ENCODE assay signal across 25 mouse cellular contexts in the genomic region with DNA sequence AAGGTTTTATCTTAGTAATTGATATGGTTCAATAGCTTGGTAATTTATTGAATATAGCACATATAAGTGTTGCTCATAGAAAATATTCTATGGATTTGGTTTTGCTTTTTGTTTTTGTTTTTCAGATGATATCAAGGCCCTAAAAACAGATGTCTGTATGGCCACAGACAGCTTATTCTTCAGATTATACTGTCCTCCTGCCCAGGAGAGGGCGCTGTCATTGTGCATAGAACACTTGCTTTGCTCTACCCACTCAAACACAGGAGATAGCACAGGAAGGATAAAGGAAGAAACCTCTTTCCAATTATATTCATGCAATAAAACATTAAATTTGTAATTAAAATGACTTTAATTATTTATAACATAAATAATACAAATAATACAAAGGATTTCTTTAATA.
DNase-seq lines count a peak whose midpoint lies in the region; ATAC-seq and TF ChIP-seq lines count a peak whose summit lies in the region.
"Had no signal": no experiment of that assay in that cellular context is flagged by ENCODE, and none has a peak within 500 bp of the region (broad histone marks: within the 10 kb centered on the region; RNA-seq: fewer than 3 reads in every experiment).

No protein-coding gene starts in this region.

- POLR2A ChIA-PET in Patski (lab: Charles Lee), result no interaction called here

- H3K4me2 ChIP-seq in hindbrain, postnatal 0 days (ENCODE audit: low read depth, low read length), result no peak overlapping the region
- no peak overlapping the region for H3K4me2 ChIP-seq in hindbrain, embryonic 12.5 days (replicated peaks)
- H3K4me2 ChIP-seq in lung, postnatal 0 days (replicated peaks; ENCODE audit: low read depth, low read length), result no peak overlapping the region
- H3K4me2 ChIP-seq in CH12.LX (ENCODE audit: insufficient read depth, low read depth, poor library complexity, severe bottlenecking), result no peak overlapping the region
- H3K4me2 ChIP-seq: embryonic facial prominence, embryonic 15.5 days; heart, embryonic 12.5 days; hindbrain, embryonic 14.5 days; intestine, embryonic 15.5 days; limb, embryonic 13.5 days; liver, embryonic 13.5 days; lung, embryonic 14.5 days; midbrain, embryonic 12.5 days; stomach, embryonic 15.5 days had no signal

- H3K36me3 ChIP-seq in hindbrain, postnatal 0 days (ENCODE audit: insufficient read depth, low read length), result no peaks in the 10 kb centered on the region
- H3K36me3 ChIP-seq in hindbrain, embryonic 12.5 days, result no peaks in the 10 kb centered on the region
- H3K36me3 ChIP-seq in lung, postnatal 0 days (ENCODE audit: insufficient read depth, low read length), result no peaks in the 10 kb centered on the region
- no peaks in the 10 kb centered on the region for H3K36me3 ChIP-seq in CH12.LX (replicated peaks in 1 of 2; ENCODE audit: control insufficient read depth in 1 of 2, insufficient read depth in 1 of 2, low read length in 1 of 2)
- H3K36me3 ChIP-seq: embryonic facial prominence, embryonic 15.5 days; G1E; heart, embryonic 12.5 days; intestine, embryonic 15.5 days; limb, embryonic 13.5 days; liver, embryonic 13.5 days; midbrain, embryonic 12.5 days; stomach, embryonic 15.5 days had no signal

- TF ChIP-seq POLR2A in CH12.LX (IDR thresholded peaks at IDR 0.05; ENCODE audit: low read depth, low read length), result no peak

- H3K4me3 ChIP-seq in hindbrain, postnatal 0 days (ENCODE audit: low read length), result no peak overlapping the region
- H3K4me3 ChIP-seq in hindbrain, embryonic 12.5 days, result no peak overlapping the region
- no peak overlapping the region for H3K4me3 ChIP-seq in lung, postnatal 0 days (ENCODE audit: low read depth, low read length)
- H3K4me3 ChIP-seq in CH12.LX (replicated peaks in 1 of 3; ENCODE audit: low read depth in 2 of 3, low read length in 2 of 3, poor library complexity in 1 of 3), result no peak overlapping the region
- H3K4me3 ChIP-seq: embryonic facial prominence, embryonic 15.5 days; gastrocnemius, adult 2 months; heart, embryonic 12.5 days; intestine, embryonic 15.5 days; limb, embryonic 13.5 days; liver, embryonic 13.5 days; midbrain, embryonic 12.5 days; stomach, embryonic 15.5 days had no signal

- in situ Hi-C loops in CH12.LX (cut with MboI; ENCODE audit: low pct_ligation_motif_present, low pct_unique_long_range_greater_than_20kb, low sequenced_read_pairs) (no loop called here), Patski (cut with MboI; ENCODE audit: low pct_unique_long_range_greater_than_20kb) (no loop called here)

- TF ChIP-seq EP300 in lung, postnatal 0 days (IDR thresholded peaks at IDR 0.05), result no peak
- TF ChIP-seq EP300 in CH12.LX (IDR thresholded peaks at IDR 0.05; ENCODE audit: low read length), result no peak

- CTCF ChIA-PET in Patski (lab: Charles Lee), result interaction anchor here (0.7 kb wide), 2 partner anchors 17 to 49 kb away, joined by 3 read pairs; no protein-coding TSS in a partner anchor

- dilution Hi-C loops in CH12.LX (cut with MboI; ENCODE audit: extremely low pct_ligation_motif_present, extremely low pct_unique_long_range_greater_than_20kb, low sequenced_read_pairs), result no loop called here

- peak; percentile 18 for TF ChIP-seq RAD21 in CH12.LX (IDR thresholded peaks at IDR 0.05; ENCODE audit: low read depth, low read length)

- DNase-seq in hindbrain, postnatal 0 days (ENCODE audit: low spot score), result no peak
- DNase-seq in lung, postnatal 0 days (ENCODE audit: low spot score), result no peak
- DNase-seq in lung, postnatal 4 days, result no peak
- DNase-seq in CH12.LX (ENCODE audit: extremely low read depth) (peak; percentile 2), Patski (ENCODE audit: low read depth, low spot score) (no peak)
- DNase-seq in frontal cortex, postnatal 36 days (ENCODE audit: low spot score in 2 of 2), result no peak
- DNase-seq in neural tube, embryonic 10.5 days (ENCODE audit: extremely low spot score, low spot score), result no peak
- DNase-seq: adrenal gland, postnatal 10 days; cerebellum, adult 11-12 months; gastrocnemius, adult 2 months; heart, postnatal 14 days; layer of hippocampus, adult 9-11 months; liver, embryonic 13.5 days; lung, embryonic 14.5 days; thymus, postnatal 14 days had no signal

- H3K79me2 ChIP-seq in CH12.LX (replicated peaks; ENCODE audit: control insufficient read depth, extremely low read depth, insufficient read depth, poor library complexity, severe bottlenecking), result no peaks in the 10 kb centered on the region

- no peaks in the 10 kb centered on the region for H3K27me3 ChIP-seq in hindbrain, postnatal 0 days (ENCODE audit: insufficient read depth, low read length)
- no peaks in the 10 kb centered on the region for H3K27me3 ChIP-seq in hindbrain, embryonic 12.5 days
- no peaks in the 10 kb centered on the region for H3K27me3 ChIP-seq in lung, postnatal 0 days (replicated peaks; ENCODE audit: insufficient read depth, low read length)
- H3K27me3 ChIP-seq in CH12.LX (replicated peaks) (no peaks in the 10 kb centered on the region), Patski (no peaks in the 10 kb centered on the region)
- H3K27me3 ChIP-seq: embryonic facial prominence, embryonic 15.5 days; heart, embryonic 12.5 days; intestine, embryonic 15.5 days; limb, embryonic 13.5 days; liver, embryonic 13.5 days; midbrain, embryonic 12.5 days; stomach, embryonic 15.5 days had no signal

- no peak for ATAC-seq in hindbrain, postnatal 0 days
- ATAC-seq in hindbrain, embryonic 12.5 days (ENCODE audit: low FRiP score), result no peak
- no peak for ATAC-seq in lung, postnatal 0 days
- no peak for ATAC-seq in Patski
- ATAC-seq: intestine, embryonic 15.5 days had no signal

- 90% methylated on average over 1 of the region's 1 CpGs for WGBS in hindbrain, postnatal 0 days
- WGBS in hindbrain, embryonic 12.5 days, result 91% methylated on average over 1 of the region's 1 CpGs
- 68% methylated on average over 1 of the region's 1 CpGs for WGBS in lung, postnatal 0 days

- H3K9me3 ChIP-seq in hindbrain, postnatal 0 days (ENCODE audit: low read length), result no peaks in the 10 kb centered on the region
- no peaks in the 10 kb centered on the region for H3K9me3 ChIP-seq in hindbrain, embryonic 12.5 days (replicated peaks)
- no peaks in the 10 kb centered on the region for H3K9me3 ChIP-seq in lung, postnatal 0 days (ENCODE audit: low read length)
- H3K9me3 ChIP-seq in CH12.LX (replicated peaks; ENCODE audit: low read length), result no peaks in the 10 kb centered on the region
- H3K9me3 ChIP-seq: embryonic facial prominence, embryonic 15.5 days; heart, embryonic 12.5 days; intestine, embryonic 15.5 days; limb, embryonic 13.5 days; liver, embryonic 13.5 days; midbrain, embryonic 12.5 days; stomach, embryonic 15.5 days had no signal

- no peak overlapping the region for H3K27ac ChIP-seq in hindbrain, postnatal 0 days
- H3K27ac ChIP-seq in hindbrain, embryonic 12.5 days, result no peak overlapping the region
- no peak overlapping the region for H3K27ac ChIP-seq in lung, postnatal 0 days (ENCODE audit: low read length)
- no peak overlapping the region for H3K27ac ChIP-seq in CH12.LX (ENCODE audit: insufficient read depth, low read depth)
- H3K27ac ChIP-seq: embryonic facial prominence, embryonic 15.5 days; gastrocnemius, adult 2 months; hindbrain, embryonic 14.5 days; intestine, embryonic 15.5 days; limb, embryonic 13.5 days; liver, embryonic 13.5 days; macrophage; midbrain, embryonic 12.5 days; stomach, embryonic 15.5 days had no signal

- peak; percentile 18; the same call in 1 of the 2 replicates for TF ChIP-seq CTCF in hindbrain, postnatal 0 days (IDR thresholded peaks at IDR 0.05; ENCODE audit: low read depth)
- TF ChIP-seq CTCF in lung, postnatal 0 days (IDR thresholded peaks at IDR 0.05), result 0 out of 2 replicates have a peak, but pooled peaks have one; percentile 14
- TF ChIP-seq CTCF in CH12.LX (conservative IDR thresholded peaks at IDR 0.05 in 1 of 2, IDR thresholded peaks at IDR 0.05 in 1 of 2; ENCODE audit: low read depth in 2 of 2, low read length in 2 of 2) (peak in 1 of 2 experiments; percentile 39; a peak in 2 of 4 replicates), Patski (IDR thresholded peaks at IDR 0.05) (peak; percentile 53)

- H3K9ac ChIP-seq in hindbrain, postnatal 0 days (replicated peaks; ENCODE audit: low read length), result no peak overlapping the region
- no peak overlapping the region for H3K9ac ChIP-seq in hindbrain, embryonic 12.5 days
- H3K9ac ChIP-seq in lung, postnatal 0 days (replicated peaks; ENCODE audit: low read depth), result no peak overlapping the region
- no peak overlapping the region for H3K9ac ChIP-seq in CH12.LX (ENCODE audit: insufficient read depth, low read depth)
- H3K9ac ChIP-seq: embryonic facial prominence, embryonic 15.5 days; heart, embryonic 12.5 days; hindbrain, embryonic 14.5 days; intestine, embryonic 15.5 days; limb, embryonic 13.5 days; liver, embryonic 13.5 days; lung, embryonic 14.5 days; midbrain, embryonic 12.5 days; stomach, embryonic 15.5 days had no signal

- H3K4me1 ChIP-seq in hindbrain, postnatal 0 days (ENCODE audit: insufficient read depth, low read length), result no peaks in the 10 kb centered on the region
- H3K4me1 ChIP-seq in hindbrain, embryonic 12.5 days, result peaks cover 8% of the 10 kb centered on the region; the same call in 1 of the 2 replicates
- no peaks in the 10 kb centered on the region for H3K4me1 ChIP-seq in lung, postnatal 0 days (ENCODE audit: insufficient read depth, low read depth, low read length)
- no peaks in the 10 kb centered on the region for H3K4me1 ChIP-seq in CH12.LX (ENCODE audit: control insufficient read depth in 1 of 2, insufficient read depth in 2 of 2)
- H3K4me1 ChIP-seq: embryonic facial prominence, embryonic 15.5 days; heart, embryonic 12.5 days; intestine, embryonic 15.5 days; limb, embryonic 13.5 days; liver, embryonic 13.5 days; stomach, embryonic 15.5 days had no signal

TF ChIP-seq in CH12.LX, 34 proteins besides CTCF, POLR2A, EP300 and RAD21:
- TF ChIP-seq ETS1 (conservative IDR thresholded peaks at IDR 0.05; ENCODE audit: low read depth, low read length) (no peak), SMC3 (IDR thresholded peaks at IDR 0.05; ENCODE audit: low read depth, low read length) (peak; percentile 37), MAX (IDR thresholded peaks at IDR 0.05; ENCODE audit: low read length) (no peak)
